Mouse (Mus musculus) cerebellum, adult (tissue): ENCODE results near the gene Ttc13.

Source experiments
- ATAC-seq: cut with Nextera tagmentation; 2 replicates; pipeline ENCODE4 v1.9.2; 2017; ENCODE audit warnings: mild to moderate bottlenecking, moderate library complexity, mixed read lengths; ENCODE audit not compliant: insufficient number of reproducible peaks, low FRiP score, low TSS enrichment

Ttc13 gene

GRCm38 (mm10) chr8:124662446-124663111, 59.2 kb downstream of the Ttc13 start:
- ATAC-seq = peak; percentile 26; the same call in 1 of the 2 replicates

- ATAC-seq = no peak
Observed at GRCm38 (mm10) chr8:124661781-124662180, 60.0 kb downstream of the Ttc13 start.

GRCm38 (mm10) chr8:124658415-124658814, 63.4 kb downstream of the Ttc13 start:
- ATAC-seq = no peak

- no peak for ATAC-seq
Observed at GRCm38 (mm10) chr8:124657961-124658360, 63.8 kb downstream of the Ttc13 start.

GRCm38 (mm10) chr8:124653568-124654475, 68.0 kb downstream of the Ttc13 start:
- no peak for ATAC-seq

- peak; percentile 49 for ATAC-seq
Observed at GRCm38 (mm10) chr8:124652546-124652945, 69.2 kb downstream of the Ttc13 start.

GRCm38 (mm10) chr8:124651776-124652175, 70.0 kb downstream of the Ttc13 start:
- no peak for ATAC-seq

GRCm38 (mm10) chr8:124648311-124648710, 73.5 kb downstream of the Ttc13 start:
- ATAC-seq = no peak

- no peak for ATAC-seq
Observed at GRCm38 (mm10) chr8:124643540-124644339, 78.0 kb downstream of the Ttc13 start.

- no peak for ATAC-seq
Observed at GRCm38 (mm10) chr8:124641599-124641998, 80.2 kb downstream of the Ttc13 start.

- no peak for ATAC-seq
Observed at GRCm38 (mm10) chr8:124635247-124635502, 86.6 kb downstream of the Ttc13 start.

GRCm38 (mm10) chr8:124634411-124635246, 87.2 kb downstream of the Ttc13 start:
- ATAC-seq = no peak

GRCm38 (mm10) chr8:124633001-124633703, 88.6 kb downstream of the Ttc13 start:
- peak; percentile 26; the same call in 1 of the 2 replicates for ATAC-seq

GRCm38 (mm10) chr8:124631966-124632365, 89.8 kb downstream of the Ttc13 start:
- no peak for ATAC-seq

GRCm38 (mm10) chr8:124630891-124631290, 90.9 kb downstream of the Ttc13 start:
- ATAC-seq = no peak

- no peak for ATAC-seq
Observed at GRCm38 (mm10) chr8:124630489-124630888, 91.3 kb downstream of the Ttc13 start.

- ATAC-seq = no peak
Observed at GRCm38 (mm10) chr8:124626251-124626650, 95.5 kb downstream of the Ttc13 start.
